Comparison of ENCODE assay signal across 8 mouse cellular contexts in the genomic region with DNA sequence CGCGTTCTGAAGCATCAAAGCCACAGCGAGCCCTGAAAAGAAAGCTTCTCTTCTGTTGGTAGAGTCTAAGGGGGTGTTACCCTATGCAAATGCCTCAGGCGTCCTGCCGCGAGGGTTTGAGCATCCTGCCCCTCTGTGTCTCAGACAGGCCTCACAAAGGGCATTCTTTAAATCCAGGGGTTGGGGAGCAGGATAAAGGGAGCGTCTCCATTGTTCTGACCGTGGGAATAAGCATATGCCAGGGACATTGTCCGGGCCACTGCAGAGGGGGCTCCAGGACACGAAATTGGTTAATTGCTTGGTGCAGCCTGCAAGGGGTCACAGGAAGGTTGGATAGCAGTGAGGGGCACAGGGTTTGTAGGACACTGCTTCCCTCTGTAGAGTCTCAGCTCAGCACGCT.
A peak's percentile ranks its signal among the peaks of the same experiment; 100 is the strongest.
DNase-seq lines count a peak whose midpoint lies in the region; ATAC-seq lines count a peak whose summit lies in the region.

No protein-coding gene starts in this region.

- H3K27ac ChIP-seq in heart, embryonic 10.5 days = peak overlapping the region; percentile 75
- no peak overlapping the region for H3K27ac ChIP-seq in hindbrain, embryonic 14.5 days
- peak overlapping the region; percentile 71 for H3K27ac ChIP-seq in midbrain, embryonic 12.5 days (replicated peaks)

- H3K9me3 ChIP-seq in heart, embryonic 10.5 days = no peaks in the 10 kb centered on the region
- H3K9me3 ChIP-seq in hindbrain, embryonic 14.5 days (ENCODE audit: control insufficient read depth, low read length) = no peaks in the 10 kb centered on the region
- H3K9me3 ChIP-seq in midbrain, embryonic 12.5 days = no peaks in the 10 kb centered on the region

- peak; percentile 37; the same call in 1 of the 2 replicates for ATAC-seq in hindbrain, embryonic 14.5 days (ENCODE audit: low FRiP score)
- peak; percentile 86 for ATAC-seq in midbrain, embryonic 12.5 days (ENCODE audit: low FRiP score, low read depth)

- H3K4me2 ChIP-seq in hindbrain, embryonic 14.5 days (replicated peaks) = peak overlapping the region; percentile 34
- H3K4me2 ChIP-seq in midbrain, embryonic 12.5 days (replicated peaks) = peak overlapping the region; percentile 43

- DNase-seq in heart, embryonic 10.5 days (ENCODE audit: low spot score) = no peak
- DNase-seq in heart, postnatal 4 days = no peak
- DNase-seq in WW6 (ENCODE audit: low read depth, low spot score) = peak; percentile 53
- peak; percentile 58 for DNase-seq in hindbrain, embryonic 14.5 days (ENCODE audit: low spot score)
- no peak for DNase-seq in testis, postnatal 10 days (ENCODE audit: low spot score)
- no peak for DNase-seq in cerebellum, postnatal 10 days
- no peak for DNase-seq in kidney, postnatal 10 days

- no peaks in the 10 kb centered on the region for H3K27me3 ChIP-seq in heart, embryonic 10.5 days (ENCODE audit: insufficient read depth, poor library complexity, severe bottlenecking)
- no peaks in the 10 kb centered on the region for H3K27me3 ChIP-seq in hindbrain, embryonic 14.5 days (ENCODE audit: control insufficient read depth, insufficient read depth, low read length)
- no peaks in the 10 kb centered on the region for H3K27me3 ChIP-seq in midbrain, embryonic 12.5 days

- peak overlapping the region; percentile 50 for H3K4me3 ChIP-seq in heart, embryonic 10.5 days
- H3K4me3 ChIP-seq in hindbrain, embryonic 14.5 days (replicated peaks; ENCODE audit: low read length) = no peak overlapping the region
- peak overlapping the region; percentile 24 for H3K4me3 ChIP-seq in midbrain, embryonic 12.5 days

- peak overlapping the region; percentile 47; the same call in 1 of the 2 replicates for H3K9ac ChIP-seq in hindbrain, embryonic 14.5 days
- no peak overlapping the region; the same call in 1 of the 2 replicates for H3K9ac ChIP-seq in midbrain, embryonic 12.5 days (replicated peaks)

- H3K4me1 ChIP-seq in heart, embryonic 10.5 days = peaks cover 30% of the 10 kb centered on the region
- H3K4me1 ChIP-seq in hindbrain, embryonic 14.5 days (replicated peaks; ENCODE audit: control insufficient read depth, insufficient read depth, low read length) = peaks cover 15% of the 10 kb centered on the region
- peaks cover 31% of the 10 kb centered on the region for H3K4me1 ChIP-seq in midbrain, embryonic 12.5 days

- H3K36me3 ChIP-seq in heart, embryonic 10.5 days = no peaks in the 10 kb centered on the region
- H3K36me3 ChIP-seq in hindbrain, embryonic 14.5 days (replicated peaks; ENCODE audit: control insufficient read depth, insufficient read depth) = no peaks in the 10 kb centered on the region
- H3K36me3 ChIP-seq in midbrain, embryonic 12.5 days = no peaks in the 10 kb centered on the region

- WGBS in heart, embryonic 10.5 days = 3% methylated on average over 11 of the region's 11 CpGs
- 2% methylated on average over 11 of the region's 11 CpGs for WGBS in hindbrain, embryonic 14.5 days
- 0% methylated on average over 11 of the region's 11 CpGs for WGBS in midbrain, embryonic 12.5 days

Comparison
In these comparisons a context has a peak if more than half of its experiments do, and no peak if none do; other contexts are left out.
1. DNase-seq: peak in WW6 (single experiment) and hindbrain, embryonic 14.5 days (single experiment); none in heart, embryonic 10.5 days (single experiment), heart, postnatal 4 days (single experiment), testis, postnatal 10 days (single experiment), cerebellum, postnatal 10 days (0 of 2) and kidney, postnatal 10 days (single experiment).